Comparison of ENCODE assay signal across 13 mouse cellular contexts in the genomic region with DNA sequence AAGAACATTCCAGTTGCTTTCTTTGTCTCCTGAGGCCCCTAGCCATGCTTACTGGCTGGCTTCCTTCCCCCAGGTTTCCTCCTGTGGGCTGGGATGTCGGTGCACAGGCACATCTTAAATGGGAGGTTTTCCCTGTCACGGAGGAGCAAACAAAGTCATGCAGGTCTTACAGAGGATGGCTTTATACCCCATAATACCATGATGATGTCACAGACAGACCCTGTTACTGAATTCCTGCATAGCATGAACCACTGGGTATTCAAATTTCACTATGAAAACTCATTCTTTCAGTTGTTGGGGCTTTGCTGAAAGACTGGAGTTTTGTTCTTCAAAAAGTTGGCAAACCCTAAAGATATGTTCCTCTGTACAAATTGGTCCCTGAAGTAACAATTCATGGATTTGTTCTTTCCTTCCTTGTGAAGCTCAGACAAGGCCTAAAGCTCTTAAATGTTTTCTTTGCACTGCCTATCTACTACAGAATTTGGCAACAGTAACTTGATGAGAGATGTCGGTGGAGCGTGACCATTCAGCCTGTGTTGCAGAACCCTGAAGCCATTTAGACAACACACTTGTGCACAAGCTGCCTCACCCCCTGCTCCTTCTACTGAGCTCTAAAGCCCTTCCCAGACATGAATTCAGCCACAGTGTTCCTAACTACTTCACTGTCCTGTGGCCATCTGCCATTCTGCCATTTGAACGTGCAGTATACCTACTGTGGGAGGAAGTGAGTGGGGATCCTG. TPM values are rescaled to one million over a fixed set of nuclear protein-coding genes. Genes with fewer than 3 reads are reported as not detected.
DNase-seq lines count a peak whose midpoint lies in the region; ATAC-seq and TF ChIP-seq lines count a peak whose summit lies in the region.
"Had no signal": no experiment of that assay in that cellular context is flagged by ENCODE, and none has a peak within 500 bp of the region (broad histone marks: within the 10 kb centered on the region; RNA-seq: fewer than 3 reads in every experiment).

No protein-coding gene starts in this region.

- peak overlapping the region; percentile 55; the same call in 1 of the 2 replicates for H3K27ac ChIP-seq in heart, embryonic 13.5 days (replicated peaks)
- H3K27ac ChIP-seq in liver, postnatal 0 days (ENCODE audit: low read depth) = 0 out of 2 replicates have a peak overlapping the region, but pooled peaks have one; percentile 4

- TF ChIP-seq EP300 in liver, postnatal 0 days (IDR thresholded peaks at IDR 0.05; ENCODE audit: low read depth) = no peak

- H3K9me3 ChIP-seq in heart, embryonic 13.5 days = no peaks in the 10 kb centered on the region
- H3K9me3 ChIP-seq in liver, postnatal 0 days (ENCODE audit: low read length) = no peaks in the 10 kb centered on the region

- peaks cover 65% of the 10 kb centered on the region for H3K4me1 ChIP-seq in heart, embryonic 13.5 days
- peaks cover 24% of the 10 kb centered on the region for H3K4me1 ChIP-seq in liver, postnatal 0 days (ENCODE audit: insufficient read depth)

- no peak overlapping the region for H3K4me3 ChIP-seq in heart, embryonic 13.5 days
- H3K4me3 ChIP-seq in liver, postnatal 0 days (ENCODE audit: low read depth, low read length) = no peak overlapping the region

- H3K4me2 ChIP-seq in heart, embryonic 13.5 days = no peak overlapping the region
- no peak overlapping the region for H3K4me2 ChIP-seq in liver, postnatal 0 days (ENCODE audit: low read depth, low read length)
- H3K4me2 ChIP-seq: heart, embryonic 11.5 days had no signal

- TF ChIP-seq CTCF in liver, postnatal 0 days (IDR thresholded peaks at IDR 0.05; ENCODE audit: low read depth) = no peak

- DNase-seq in heart, postnatal 4 days = no peak
- peak; percentile 10 for DNase-seq in retina, postnatal 1 day
- DNase-seq in retina, embryonic 14.5 days (ENCODE audit: low spot score) = no peak
- peak; percentile 25 to 26 for DNase-seq in kidney, adult 8-10 months
- no peak for DNase-seq in liver, postnatal 0 days
- no peak for DNase-seq in left cerebral cortex, adult 9 months (ENCODE audit: low spot score in 2 of 2)
- DNase-seq: adrenal gland, adult 8-10 months; cerebellum, adult 11 months; lung, postnatal 36 days; thymus, postnatal 4 days had no signal

- H3K36me3 ChIP-seq in heart, embryonic 13.5 days = no peaks in the 10 kb centered on the region
- no peaks in the 10 kb centered on the region for H3K36me3 ChIP-seq in liver, postnatal 0 days (replicated peaks; ENCODE audit: insufficient read depth, low read length)

- H3K9ac ChIP-seq in heart, embryonic 13.5 days = no peak overlapping the region
- no peak overlapping the region for H3K9ac ChIP-seq in liver, postnatal 0 days (replicated peaks)

- no peaks in the 10 kb centered on the region for H3K27me3 ChIP-seq in heart, embryonic 13.5 days (replicated peaks)
- no peaks in the 10 kb centered on the region for H3K27me3 ChIP-seq in liver, postnatal 0 days (ENCODE audit: insufficient read depth, low read length)

- ATAC-seq in heart, embryonic 13.5 days (ENCODE audit: extremely low read depth, insufficient number of reproducible peaks, low FRiP score, low TSS enrichment) = no peak
- ATAC-seq in liver, postnatal 0 days = no peak
- ATAC-seq in inflammation-experienced regulatory T-cells, adult 6 months = no peak

- 65% methylated on average over 5 of the region's 5 CpGs for WGBS in heart, embryonic 13.5 days
- WGBS in liver, postnatal 0 days (ENCODE audit: insufficient replicate concordance) = 72% methylated on average over 5 of the region's 5 CpGs

RNA-seq across cellular contexts. Expression of gene 1110051M20Rik, which starts 57.8 kb away (rescaled TPM):
- polyA plus RNA-seq in heart, embryonic 13.5 days (2015; fragmentation: Nextera tagmentation; extraction: Ambion mirVana) = 36.3 and 38.9 TPM in 2 replicates
- 10 to 100 TPM; 13.5 to 13.7 TPM for total RNA-seq in heart, postnatal 4 days (2021)
- 4.1 and 5.5 TPM in 2 replicates for polyA plus RNA-seq in liver, postnatal 0 days (2015; fragmentation: Nextera tagmentation; extraction: Ambion mirVana)
- polyA plus RNA-seq in inflammation-experienced regulatory T-cells, adult 6 months (2017; shearing (Covaris generic)) = 10 to 100 TPM; 21.0 to 50.3 (median 48.7) TPM

Comparison
In these comparisons a context has a peak if more than half of its experiments do, and no peak if none do; other contexts are left out.
1. DNase-seq: peak in retina, postnatal 1 day (single experiment) and kidney, adult 8-10 months (2 of 2); none in heart, postnatal 4 days (single experiment), retina, embryonic 14.5 days (single experiment), liver, postnatal 0 days (single experiment) and left cerebral cortex, adult 9 months (0 of 2).